22 mouse cellular contexts compared by ENCODE assay signal in the genomic region with DNA sequence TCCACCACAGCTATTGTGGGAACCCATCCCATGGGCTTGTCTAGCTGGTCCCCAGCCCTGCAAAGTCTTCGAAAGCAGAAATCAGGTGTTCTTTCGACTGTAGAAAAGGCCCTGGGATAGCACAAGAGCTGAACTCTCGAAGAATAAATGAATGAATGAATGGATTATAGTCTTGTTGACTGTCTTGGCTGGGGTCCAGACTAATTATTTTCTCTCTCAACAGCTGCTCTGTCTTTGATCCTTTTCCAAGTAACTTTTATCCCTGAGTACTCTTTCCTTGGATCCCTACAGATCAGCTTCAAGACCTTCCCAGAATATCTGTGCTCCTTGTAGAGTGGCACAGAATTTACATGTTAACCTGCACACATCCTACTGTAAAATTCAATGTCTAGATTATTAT.
"Had no signal": no experiment of that assay in that cellular context is flagged by ENCODE, and none has a peak within 500 bp of the region (broad histone marks: within the 10 kb centered on the region; RNA-seq: fewer than 3 reads in every experiment).

No protein-coding gene starts in this region.

- ATAC-seq: intestine, postnatal 0 days; liver, postnatal 0 days had no signal

- H3K9ac ChIP-seq: limb, embryonic 12.5 days; limb, embryonic 15.5 days; liver, embryonic 14.5 days; liver, postnatal 0 days; neural tube, embryonic 12.5 days; neural tube, embryonic 15.5 days had no signal

- H3K4me1 ChIP-seq: limb, embryonic 12.5 days; limb, embryonic 15.5 days; neural tube, embryonic 12.5 days; neural tube, embryonic 15.5 days had no signal

- H3K4me2 ChIP-seq: limb, embryonic 12.5 days; limb, embryonic 15.5 days; liver, embryonic 11.5 days; midbrain, embryonic 11.5 days; neural tube, embryonic 12.5 days; neural tube, embryonic 15.5 days had no signal

- DNase-seq: kidney, adult 2 months; kidney, postnatal 10 days; kidney, postnatal 4 days; left cerebral cortex, postnatal 4 days; liver, postnatal 0 days; lung, postnatal 14 days; lung, postnatal 4 days; right cerebral cortex, adult 18-20 months; right cerebral cortex, postnatal 14 days; right cerebral cortex, postnatal 4 days; thymus, adult 2 months; thymus, postnatal 14 days; thymus, postnatal 4 days had no signal

- H3K36me3 ChIP-seq: limb, embryonic 12.5 days; limb, embryonic 15.5 days; neural tube, embryonic 12.5 days; neural tube, embryonic 15.5 days had no signal

- H3K27ac ChIP-seq: limb, embryonic 12.5 days; limb, embryonic 15.5 days; liver, embryonic 14.5 days; neural tube, embryonic 12.5 days; neural tube, embryonic 15.5 days; stomach, postnatal 0 days had no signal

- H3K4me3 ChIP-seq: limb, embryonic 12.5 days; limb, embryonic 15.5 days; neural tube, embryonic 12.5 days; neural tube, embryonic 15.5 days had no signal

- H3K9me3 ChIP-seq: limb, embryonic 12.5 days; limb, embryonic 15.5 days; neural tube, embryonic 12.5 days; neural tube, embryonic 15.5 days had no signal

- H3K27me3 ChIP-seq: limb, embryonic 12.5 days; limb, embryonic 15.5 days; neural tube, embryonic 12.5 days; neural tube, embryonic 15.5 days had no signal
